In genomic region chr14:25459016-25459393, GRCm38 (mm10) we compare ENCODE assay signal across 8 mouse cellular contexts. TPM values are rescaled to one million over a fixed set of nuclear protein-coding genes. Genes with fewer than 3 reads are reported as not detected.
DNase-seq lines count a peak whose midpoint lies in the region; ATAC-seq and TF ChIP-seq lines count a peak whose summit lies in the region.

Gene Zmiz1 (plus strand): TSS chr14:25459185.

- DNase-seq in 3134 (ENCODE audit: extremely low read depth, insufficient read length, low spot score), result peak; percentile 94
- DNase-seq in adrenal gland, postnatal 4 days (ENCODE audit: low spot score in 2 of 2), result peak; percentile 77 to 83
- DNase-seq in liver, result peak; percentile 86
- DNase-seq in monocyte, adult 2 months (ENCODE audit: low read depth in 1 of 2, low spot score in 2 of 2), result peak; percentile 64 to 78
- DNase-seq in spleen, postnatal 36 days (ENCODE audit: low spot score in 2 of 2), result peak; percentile 83 to 86

- H3K4me2 ChIP-seq in heart, embryonic 11.5 days, result peak within 1 kb of the TSS; percentile 97
- peak within 1 kb of the TSS; percentile 89 for H3K4me2 ChIP-seq in kidney, embryonic 15.5 days

- no peak for TF ChIP-seq CTCF in embryonic fibroblast, embryonic 13.5 days (IDR thresholded peaks at IDR 0.05; ENCODE audit: borderline replicate concordance, insufficient read depth, low read length)

- H3K9me3 ChIP-seq in heart, embryonic 11.5 days (replicated peaks; ENCODE audit: control insufficient read depth, low read length), result no peaks in the 10 kb centered on the region
- H3K9me3 ChIP-seq in kidney, embryonic 15.5 days (replicated peaks), result no peaks in the 10 kb centered on the region

- H3K27me3 ChIP-seq in heart, embryonic 11.5 days (ENCODE audit: control insufficient read depth, insufficient read depth, low read length), result no peaks in the 10 kb centered on the region
- no peaks in the 10 kb centered on the region for H3K27me3 ChIP-seq in kidney, embryonic 15.5 days

- no peaks in the 10 kb centered on the region for H3K36me3 ChIP-seq in heart, embryonic 11.5 days (ENCODE audit: control insufficient read depth, insufficient read depth, low read length)
- no peaks in the 10 kb centered on the region for H3K36me3 ChIP-seq in kidney, embryonic 15.5 days

- TF ChIP-seq POLR2A in embryonic fibroblast, embryonic 13.5 days (IDR thresholded peaks at IDR 0.05; ENCODE audit: low read depth, low read length), result peak; percentile 70; the same call in 1 of the 2 replicates

- peaks cover 10% of the 10 kb centered on the region for H3K4me1 ChIP-seq in embryonic fibroblast, embryonic 13.5 days (ENCODE audit: control insufficient read depth, insufficient read depth, low read length)
- peaks cover 54% of the 10 kb centered on the region for H3K4me1 ChIP-seq in heart, embryonic 11.5 days (ENCODE audit: control insufficient read depth, insufficient read depth, low read length)
- peaks cover 73% of the 10 kb centered on the region for H3K4me1 ChIP-seq in kidney, embryonic 15.5 days

- under 1% methylated on average over 39 of the region's 42 CpGs for WGBS in heart, embryonic 11.5 days (ENCODE audit: insufficient replicate concordance)
- WGBS in kidney, embryonic 15.5 days, result under 1% methylated on average over 42 of the region's 42 CpGs

- ATAC-seq in heart, embryonic 11.5 days (replicated peaks; ENCODE audit: insufficient number of reproducible peaks, low FRiP score, low TSS enrichment), result peak; percentile 45
- peak; percentile 35 for ATAC-seq in kidney, embryonic 15.5 days (replicated peaks; ENCODE audit: low FRiP score)

- peak within 1 kb of the TSS; percentile 87 for H3K4me3 ChIP-seq in embryonic fibroblast, embryonic 13.5 days (ENCODE audit: insufficient read depth, low read length)
- peak within 1 kb of the TSS; percentile 98 for H3K4me3 ChIP-seq in heart, embryonic 11.5 days (ENCODE audit: low read depth, low read length)
- H3K4me3 ChIP-seq in kidney, embryonic 15.5 days (replicated peaks), result peak within 1 kb of the TSS; percentile 99

- peak within 1 kb of the TSS; percentile 99 for H3K9ac ChIP-seq in heart, embryonic 11.5 days (ENCODE audit: low read depth, low read length)
- peak within 1 kb of the TSS; percentile 99 for H3K9ac ChIP-seq in kidney, embryonic 15.5 days

- H3K27ac ChIP-seq in embryonic fibroblast, embryonic 13.5 days (ENCODE audit: insufficient read depth, low read length), result peak within 1 kb of the TSS; percentile 96
- peak within 1 kb of the TSS; percentile 97 for H3K27ac ChIP-seq in heart, embryonic 11.5 days (ENCODE audit: low read depth, low read length)
- peak within 1 kb of the TSS; percentile 100 for H3K27ac ChIP-seq in kidney, embryonic 15.5 days

RNA-seq across cellular contexts. Expression of gene Zmiz1, which starts in this region (rescaled TPM):
- total RNA-seq in adrenal gland, postnatal 4 days (2021), result 100 to 1,000 TPM; 105 to 122 TPM
- 61.9 and 73.9 TPM in 2 replicates for polyA plus RNA-seq in embryonic fibroblast, embryonic 13.5 days (2011; ENCODE audit: insufficient read length, low read depth, missing spikeins)
- polyA plus RNA-seq in heart, embryonic 11.5 days (2014; fragmentation: Nextera tagmentation; extraction: Ambion mirVana), result 34.9 and 36.2 TPM in 2 replicates
- 41.8 and 47.3 TPM in 2 replicates for polyA plus RNA-seq in kidney, embryonic 15.5 days (2015; fragmentation: Nextera tagmentation; extraction: Ambion mirVana)

Comparison
In these comparisons a context has a peak if more than half of its experiments do, and no peak if none do; other contexts are left out.
1. Peak in every context shown above with its lines: DNase-seq, ATAC-seq, H3K4me3 ChIP-seq and H3K27ac ChIP-seq.